Mouse (Mus musculus) G1E (cell line): ENCODE measurements around the gene Rbbp5. TPM values are rescaled to one million over a fixed set of nuclear protein-coding genes. Genes with fewer than 3 reads are reported as not detected.

Experiments
- ATAC-seq: 2 replicates; pipeline ENCODE4 v1.8.0; 2016; ENCODE audit warnings: mild to moderate bottlenecking; ENCODE audit not compliant: insufficient number of reproducible peaks, poor library complexity, low FRiP score, severe bottlenecking; ENCODE audit errors: extremely low read depth
- DNase-seq: peaks from one replicate; pipeline ENCODE4 v3.0.0; 2012; ENCODE audit warnings: low spot score
- H3K27me3 ChIP-seq: 2 replicates; pipeline ENCODE4 v1.6.1; 2012; ENCODE audit warnings: mild to moderate bottlenecking, low read length, inconsistent platforms; ENCODE audit not compliant: insufficient read depth
- H3K36me3 ChIP-seq: replicated peaks from 2 replicates; pipeline ENCODE3; 2012; ENCODE audit warnings: mild to moderate bottlenecking, inconsistent platforms
- H3K4me1 ChIP-seq: 2 replicates; pipeline ENCODE4 v1.6.1; 2012; ENCODE audit warnings: low read depth, low read length, inconsistent platforms, mixed read lengths; ENCODE audit not compliant: insufficient read depth
- H3K4me3 ChIP-seq: 2 replicates; pipeline ENCODE4 v1.5.1; 2012; ENCODE audit warnings: low read depth, mild to moderate bottlenecking, inconsistent platforms, low read length, moderate library complexity, mixed read lengths
- H3K9me3 ChIP-seq: replicated peaks from 2 replicates; pipeline ENCODE4 v1.6.1; 2012; ENCODE audit warnings: inconsistent platforms
- CTCF ChIP-seq: IDR thresholded peaks from 2 replicates; pipeline ENCODE4 v1.5.1; 2012; ENCODE audit warnings: low read depth, low read length, inconsistent platforms, mixed read lengths
- GATA1 ChIP-seq: IDR thresholded peaks from 2 replicates; pipeline ENCODE4 v1.6.1; 2012; ENCODE audit warnings: borderline replicate concordance, low read length, inconsistent platforms, mixed read lengths
- GATA2 ChIP-seq: IDR thresholded peaks from 2 replicates; pipeline ENCODE4 v1.6.1; 2012; ENCODE audit warnings: low read depth, low read length, inconsistent platforms, borderline replicate concordance
- POLR2AphosphoS5 ChIP-seq: IDR thresholded peaks from 2 replicates; pipeline ENCODE4 v1.6.1; 2012; ENCODE audit warnings: low read depth, low read length, inconsistent platforms; ENCODE audit not compliant: insufficient replicate concordance
- TAL1 ChIP-seq: conservative IDR thresholded peaks from 2 replicates; pipeline ENCODE4 v1.6.1; 2012; ENCODE audit warnings: low read depth, low read length, inconsistent platforms, mixed read lengths
- polyA plus RNA-seq: library from polyadenylated mRNA; stranded (reverse); fragments of >175 nt; gene quantifications from 2 replicates; pipeline ENCODE4 v1.2.3, GENCODE M21; 2012
- total RNA-seq, 2 experiments: library from RNA; stranded (forward) in 1 of 2; stranded (reverse) in 1 of 2; fragments of 200-1000 nt in 1 of 2; fragments of >200 nt in 1 of 2; fragmentation: Nextera tagmentation in 1 of 2; gene quantifications; 2 replicates each; pipeline ENCODE4 v1.2.3; 2014 to 2017

The Rbbp5 gene
- total and polyA plus RNA-seq, 3 experiments, result 10.8 to 134 (median 93.4) TPM

GRCm38 (mm10) chr1:132483234-132483633 lies 6.1 kb downstream of the Rbbp5 start:
- Histone ChIP-seq H3K27me3 (no peaks in the 10 kb centered on the region), H3K9me3 (no peaks in the 10 kb centered on the region), H3K4me3 (no peak overlapping the region), H3K4me1 (peaks cover 41% of the 10 kb centered on the region), H3K36me3 (peaks cover 75% of the 10 kb centered on the region)
- DNase-seq, result no peak
- TF ChIP-seq GATA2 (no peak), TAL1 (no peak), POLR2AphosphoS5 (no peak)
- ATAC-seq, result no peak

- no peak for ATAC-seq
- Histone ChIP-seq H3K4me3 (no peak overlapping the region), H3K36me3 (peaks cover 80% of the 10 kb centered on the region), H3K27me3 (no peaks in the 10 kb centered on the region), H3K4me1 (peaks cover 36% of the 10 kb centered on the region), H3K9me3 (no peaks in the 10 kb centered on the region)
- DNase-seq, result no peak
- TF ChIP-seq TAL1 (no peak), GATA1 (no peak), POLR2AphosphoS5 (no peak), GATA2 (no peak), CTCF (no peak)
Measured at GRCm38 (mm10) chr1:132483759-132484158, 6.6 kb downstream of the Rbbp5 start.

GRCm38 (mm10) chr1:132500535-132500934 lies 23.4 kb downstream of the Rbbp5 start:
- no peak for TF ChIP-seq POLR2AphosphoS5
- TF ChIP-seq GATA2, result no peak
- no peak for TF ChIP-seq GATA1
- TF ChIP-seq TAL1, result no peak
- TF ChIP-seq CTCF, result no peak
- Histone ChIP-seq H3K36me3 (peaks cover 90% of the 10 kb centered on the region), H3K27me3 (no peaks in the 10 kb centered on the region), H3K4me1 (no peaks in the 10 kb centered on the region), H3K9me3 (no peaks in the 10 kb centered on the region), H3K4me3 (no peak overlapping the region)
- ATAC-seq (no peak), DNase-seq (no peak)

- Histone ChIP-seq H3K36me3 (peaks cover 93% of the 10 kb centered on the region), H3K4me1 (no peaks in the 10 kb centered on the region), H3K27me3 (no peaks in the 10 kb centered on the region), H3K9me3 (no peaks in the 10 kb centered on the region), H3K4me3 (no peak overlapping the region)
- no peak for DNase-seq
- TF ChIP-seq GATA2, result no peak
- no peak for TF ChIP-seq CTCF
- no peak for TF ChIP-seq POLR2AphosphoS5
- TF ChIP-seq TAL1, result no peak
- TF ChIP-seq GATA1, result no peak
- ATAC-seq, result no peak
Measured at GRCm38 (mm10) chr1:132505155-132505554, 28.0 kb downstream of the Rbbp5 start.

GRCm38 (mm10) chr1:132506058-132506457 lies 28.9 kb downstream of the Rbbp5 start, which contains the start of gene Tmem81:
Gene Tmem81, plus strand, starts transcription at chr1:132506230.
- no peak for ATAC-seq
- no peak for DNase-seq
- no peaks in the 10 kb centered on the region for H3K4me1 ChIP-seq
- no peaks in the 10 kb centered on the region for H3K27me3 ChIP-seq
- H3K36me3 ChIP-seq, result peaks cover 84% of the 10 kb centered on the region
- no peak within 1 kb of the TSS for H3K4me3 ChIP-seq
- H3K9me3 ChIP-seq, result no peaks in the 10 kb centered on the region
- TF ChIP-seq GATA2 (no peak), POLR2AphosphoS5 (no peak), GATA1 (no peak), TAL1 (no peak), CTCF (no peak)

- Histone ChIP-seq H3K36me3 (peaks cover 78% of the 10 kb centered on the region), H3K27me3 (peaks cover 3% of the 10 kb centered on the region; the same call in 1 of the 2 replicates), H3K4me3 (no peak overlapping the region), H3K9me3 (no peaks in the 10 kb centered on the region), H3K4me1 (no peaks in the 10 kb centered on the region)
- TF ChIP-seq CTCF (no peak), GATA1 (no peak), TAL1 (no peak), GATA2 (no peak), POLR2AphosphoS5 (no peak)
- DNase-seq, result no peak
- ATAC-seq, result no peak
Measured at GRCm38 (mm10) chr1:132506656-132507055, 29.5 kb downstream of the Rbbp5 start.

- TF ChIP-seq CTCF (no peak), POLR2AphosphoS5 (no peak), TAL1 (no peak), GATA1 (no peak), GATA2 (no peak)
- H3K9me3 ChIP-seq, result no peaks in the 10 kb centered on the region
- no peak for ATAC-seq
Measured at GRCm38 (mm10) chr1:132509771-132510170, 32.6 kb downstream of the Rbbp5 start.

More at GRCm38 (mm10) chr1:132509771-132510170, 32.6 kb downstream of the Rbbp5 start:
- Histone ChIP-seq H3K36me3 (peaks cover 50% of the 10 kb centered on the region), H3K4me1 (no peaks in the 10 kb centered on the region), H3K4me3 (no peak overlapping the region), H3K27me3 (peaks cover 33% of the 10 kb centered on the region)
- no peak for DNase-seq
